Mouse (Mus musculus) hindbrain, embryonic 12.5 days (tissue): ENCODE measurements around the gene Vps8. TPM values are rescaled to one million over a fixed set of nuclear protein-coding genes. Genes with fewer than 3 reads are reported as not detected.

Source experiments
- ATAC-seq: fragments of 200-750 bp; cut with Nextera tagmentation; 2 replicates; pipeline ENCODE4 v1.8.0; 2017; ENCODE audit warnings: moderate TSS enrichment; ENCODE audit not compliant: low FRiP score
- H3K27ac ChIP-seq: fragments of 300-500 bp; sonication (generic); 2 replicates; pipeline ENCODE4 v1.5.1; 2016; ENCODE audit warnings: mild to moderate bottlenecking
- H3K27me3 ChIP-seq: fragments of 300-500 bp; sonication (generic); 2 replicates; pipeline ENCODE4 v1.6.1; 2016; ENCODE audit warnings: mild to moderate bottlenecking
- H3K36me3 ChIP-seq: fragments of 300-500 bp; sonication (generic); 2 replicates; pipeline ENCODE4 v1.6.1; 2016; ENCODE audit warnings: mild to moderate bottlenecking
- H3K4me1 ChIP-seq: fragments of 300-500 bp; sonication (generic); 2 replicates; pipeline ENCODE4 v1.6.1; 2016
- H3K4me2 ChIP-seq: fragments of 300-500 bp; sonication (generic); replicated peaks from 2 replicates; pipeline ENCODE4 v1.6.1; 2016; ENCODE audit warnings: mild to moderate bottlenecking
- H3K4me3 ChIP-seq: fragments of 300-500 bp; sonication (generic); 2 replicates; pipeline ENCODE4 v1.5.1; 2016; ENCODE audit warnings: mild to moderate bottlenecking
- H3K9ac ChIP-seq: fragments of 300-500 bp; sonication (generic); 2 replicates; pipeline ENCODE4 v1.6.1; 2016; ENCODE audit warnings: mild to moderate bottlenecking, moderate library complexity
- H3K9me3 ChIP-seq: fragments of 300-500 bp; sonication (generic); replicated peaks from 2 replicates; pipeline ENCODE4 v1.6.1; 2016; ENCODE audit warnings: mild to moderate bottlenecking
- WGBS: fragments of 180-500 bp; shearing (Covaris S2); methylation state at CpG from one replicate; pipeline ENCODE4 v1.1.7; 2016; 5-methylcytosine and 5-hydroxymethylcytosine counted together
- polyA plus RNA-seq: library from polyadenylated mRNA; unstranded; fragments of >200 nt; fragmentation: Nextera tagmentation; extraction: Ambion mirVana; gene quantifications from 2 replicates; pipeline ENCODE4 v1.2.1, GENCODE M21; 2016

Vps8 gene
- polyA plus RNA-seq, 1 experiment from 2014 or later = 28.0 TPM

GRCm38 (mm10) chr16:21411779-21412178 lies 11.1 kb upstream of the Vps8 start:
- no peaks in the 10 kb centered on the region for H3K27me3 ChIP-seq
- no peak overlapping the region for H3K27ac ChIP-seq
- no peak for ATAC-seq
- H3K4me1 ChIP-seq = no peaks in the 10 kb centered on the region
- no peaks in the 10 kb centered on the region for H3K36me3 ChIP-seq
- no peaks in the 10 kb centered on the region for H3K9me3 ChIP-seq
- H3K4me3 ChIP-seq = no peak overlapping the region
- H3K9ac ChIP-seq = no peak overlapping the region
- H3K4me2 ChIP-seq = no peak overlapping the region

GRCm38 (mm10) chr16:21412593-21413047 lies 10.3 kb upstream of the Vps8 start:
- no peaks in the 10 kb centered on the region for H3K4me1 ChIP-seq
- WGBS = 19% methylated on average over 8 of the region's 8 CpGs
- no peak overlapping the region for H3K4me3 ChIP-seq
- no peak overlapping the region for H3K4me2 ChIP-seq
- no peaks in the 10 kb centered on the region for H3K27me3 ChIP-seq
- H3K36me3 ChIP-seq = no peaks in the 10 kb centered on the region
- ATAC-seq = peak; percentile 77
- H3K9me3 ChIP-seq = no peaks in the 10 kb centered on the region
- no peak overlapping the region for H3K9ac ChIP-seq
- no peak overlapping the region for H3K27ac ChIP-seq

GRCm38 (mm10) chr16:21413819-21414218 lies 9.1 kb upstream of the Vps8 start:
- Histone ChIP-seq H3K4me1 (no peaks in the 10 kb centered on the region), H3K36me3 (no peaks in the 10 kb centered on the region), H3K27me3 (no peaks in the 10 kb centered on the region), H3K9ac (no peak overlapping the region), H3K4me3 (no peak overlapping the region), H3K27ac (no peak overlapping the region), H3K4me2 (no peak overlapping the region), H3K9me3 (no peaks in the 10 kb centered on the region)
- no peak for ATAC-seq
- 85% methylated on average over 3 of the region's 3 CpGs for WGBS

- Histone ChIP-seq H3K4me3 (no peak overlapping the region), H3K4me1 (no peaks in the 10 kb centered on the region), H3K27ac (no peak overlapping the region), H3K36me3 (no peaks in the 10 kb centered on the region), H3K9me3 (no peaks in the 10 kb centered on the region), H3K27me3 (no peaks in the 10 kb centered on the region), H3K9ac (no peak overlapping the region), H3K4me2 (no peak overlapping the region)
- WGBS = 95% methylated on average over 8 of the region's 8 CpGs
- no peak for ATAC-seq
Observed at GRCm38 (mm10) chr16:21415128-21415527, 7.8 kb upstream of the Vps8 start.

GRCm38 (mm10) chr16:21418012-21418411 lies 4.9 kb upstream of the Vps8 start:
- H3K27me3 ChIP-seq = no peaks in the 10 kb centered on the region
- WGBS = 45% methylated on average over 5 of the region's 5 CpGs
- H3K4me3 ChIP-seq = no peak overlapping the region
- H3K27ac ChIP-seq = no peak overlapping the region
- H3K9ac ChIP-seq = no peak overlapping the region
- no peaks in the 10 kb centered on the region for H3K36me3 ChIP-seq
- no peaks in the 10 kb centered on the region for H3K9me3 ChIP-seq
- H3K4me1 ChIP-seq = no peaks in the 10 kb centered on the region
- H3K4me2 ChIP-seq = no peak overlapping the region
- no peak for ATAC-seq

GRCm38 (mm10) chr16:21423546-21423910 lies 610 bp downstream of the Vps8 start:
- no peaks in the 10 kb centered on the region for H3K36me3 ChIP-seq
- ATAC-seq = no peak
- peak overlapping the region; percentile 75 for H3K27ac ChIP-seq
- no peaks in the 10 kb centered on the region for H3K27me3 ChIP-seq
- peak overlapping the region; percentile 97 for H3K4me2 ChIP-seq
- peak overlapping the region; percentile 83 for H3K4me3 ChIP-seq
- 4% methylated on average over 10 of the region's 10 CpGs for WGBS
- peak overlapping the region; percentile 90 for H3K9ac ChIP-seq
- H3K9me3 ChIP-seq = no peaks in the 10 kb centered on the region
- H3K4me1 ChIP-seq = peaks cover 12% of the 10 kb centered on the region

- H3K4me1 ChIP-seq = peaks cover 12% of the 10 kb centered on the region
- peaks cover 6% of the 10 kb centered on the region; the same call in 1 of the 2 replicates for H3K36me3 ChIP-seq
- H3K9me3 ChIP-seq = no peaks in the 10 kb centered on the region; the same call in 1 of the 2 replicates
- no peak overlapping the region for H3K4me3 ChIP-seq
- H3K27ac ChIP-seq = no peak overlapping the region
- WGBS = 83% methylated on average over 5 of the region's 5 CpGs
- no peak overlapping the region for H3K4me2 ChIP-seq
- ATAC-seq = no peak
- no peaks in the 10 kb centered on the region for H3K27me3 ChIP-seq
- H3K9ac ChIP-seq = no peak overlapping the region
Observed at GRCm38 (mm10) chr16:21428131-21428530, 5.2 kb downstream of the Vps8 start.

GRCm38 (mm10) chr16:21430377-21431060 lies 7.6 kb downstream of the Vps8 start:
- H3K9ac ChIP-seq = no peak overlapping the region
- no peaks in the 10 kb centered on the region for H3K27me3 ChIP-seq
- no peaks in the 10 kb centered on the region for H3K4me1 ChIP-seq
- no peak overlapping the region for H3K4me2 ChIP-seq
- no peak overlapping the region for H3K27ac ChIP-seq
- no peaks in the 10 kb centered on the region; the same call in 1 of the 2 replicates for H3K9me3 ChIP-seq
- 88% methylated on average over 2 of the region's 2 CpGs for WGBS
- ATAC-seq = no peak
- no peak overlapping the region for H3K4me3 ChIP-seq
- peaks cover 6% of the 10 kb centered on the region; the same call in 1 of the 2 replicates for H3K36me3 ChIP-seq

GRCm38 (mm10) chr16:21431614-21432013 lies 8.7 kb downstream of the Vps8 start:
- no peaks in the 10 kb centered on the region; the same call in 1 of the 2 replicates for H3K9me3 ChIP-seq

GRCm38 (mm10) chr16:21433543-21433942 lies 10.6 kb downstream of the Vps8 start:
- Histone ChIP-seq H3K27ac (no peak overlapping the region), H3K36me3 (peaks cover 18% of the 10 kb centered on the region), H3K4me3 (no peak overlapping the region), H3K9ac (no peak overlapping the region), H3K9me3 (no peaks in the 10 kb centered on the region; the same call in 1 of the 2 replicates), H3K4me2 (no peak overlapping the region), H3K4me1 (no peaks in the 10 kb centered on the region), H3K27me3 (no peaks in the 10 kb centered on the region)
- 39% methylated on average over 3 of the region's 3 CpGs for WGBS
- ATAC-seq = no peak

More at GRCm38 (mm10) chr16:21431614-21432013, 8.7 kb downstream of the Vps8 start:
- no peak overlapping the region for H3K4me3 ChIP-seq
- no peak overlapping the region for H3K27ac ChIP-seq
- 84% methylated on average over 3 of the region's 3 CpGs for WGBS
- peaks cover 13% of the 10 kb centered on the region; the same call in 1 of the 2 replicates for H3K36me3 ChIP-seq
- ATAC-seq = no peak
- no peaks in the 10 kb centered on the region for H3K4me1 ChIP-seq
- H3K4me2 ChIP-seq = no peak overlapping the region
- no peaks in the 10 kb centered on the region for H3K27me3 ChIP-seq
- H3K9ac ChIP-seq = no peak overlapping the region

GRCm38 (mm10) chr16:21441012-21441411 lies 18.1 kb downstream of the Vps8 start:
- H3K9me3 ChIP-seq = no peaks in the 10 kb centered on the region
- no peaks in the 10 kb centered on the region for H3K4me1 ChIP-seq
- no peak overlapping the region for H3K4me2 ChIP-seq
- H3K9ac ChIP-seq = no peak overlapping the region
- H3K27ac ChIP-seq = no peak overlapping the region
- no peak for ATAC-seq
- H3K27me3 ChIP-seq = no peaks in the 10 kb centered on the region
- H3K36me3 ChIP-seq = peaks cover 29% of the 10 kb centered on the region
- H3K4me3 ChIP-seq = no peak overlapping the region

- whole genome bisulfite sequencing = 60% methylated on average over 9 of the region's 9 CpGs
- no peak overlapping the region for H3K9ac ChIP-seq
Observed at GRCm38 (mm10) chr16:21445026-21445625, 22.2 kb downstream of the Vps8 start.

GRCm38 (mm10) chr16:21447447-21447846 lies 24.5 kb downstream of the Vps8 start:
- H3K36me3 ChIP-seq = peaks cover 25% of the 10 kb centered on the region
- no peak overlapping the region for H3K4me3 ChIP-seq
- no peaks in the 10 kb centered on the region for H3K27me3 ChIP-seq
- H3K4me2 ChIP-seq = no peak overlapping the region
- 93% methylated on average over 5 of the region's 5 CpGs for WGBS
- no peak for ATAC-seq
- no peak overlapping the region for H3K9ac ChIP-seq
- peaks cover 4% of the 10 kb centered on the region; the same call in 1 of the 2 replicates for H3K4me1 ChIP-seq
- no peaks in the 10 kb centered on the region for H3K9me3 ChIP-seq
- H3K27ac ChIP-seq = no peak overlapping the region

More at GRCm38 (mm10) chr16:21445026-21445625, 22.2 kb downstream of the Vps8 start:
- Histone ChIP-seq H3K4me1 (peaks cover 4% of the 10 kb centered on the region; the same call in 1 of the 2 replicates), H3K4me3 (no peak overlapping the region), H3K27me3 (no peaks in the 10 kb centered on the region), H3K27ac (no peak overlapping the region), H3K4me2 (no peak overlapping the region), H3K36me3 (peaks cover 22% of the 10 kb centered on the region), H3K9me3 (no peaks in the 10 kb centered on the region)
- ATAC-seq = no peak
